Mouse (Mus musculus): Measurements from ENCODE around the gene Ildr1. TPM values are rescaled to one million over a fixed set of nuclear protein-coding genes. Genes with fewer than 3 reads are reported as not detected.

Gene Ildr1
- total RNA-seq, 2 experiments from 2014 or later, result 0.16 TPM; not detected in 1

GRCm38 (mm10) chr16:36747767-36748166 is 54.0 kb downstream of the Ildr1 start:
- intact Hi-C loops (cut with DNase I; ENCODE audit: low total_unique reads), result no loop called here
- no peak for DNase-seq

GRCm38 (mm10) chr16:36751979-36752378 is 58.2 kb downstream of the Ildr1 start:
- intact Hi-C loops (cut with DNase I; ENCODE audit: low total_unique reads), result no loop called here
- DNase-seq, result no peak

GRCm38 (mm10) chr16:36770191-36770771 is 76.5 kb downstream of the Ildr1 start:
- no peak for DNase-seq
- intact Hi-C loops (cut with DNase I; ENCODE audit: low total_unique reads), result no loop called here

GRCm38 (mm10) chr16:36770830-36771229 is 77.1 kb downstream of the Ildr1 start:
- intact Hi-C loops (cut with DNase I; ENCODE audit: low total_unique reads), result no loop called here
- DNase-seq, result no peak

- no peak for DNase-seq
- intact Hi-C loops (cut with DNase I; ENCODE audit: low total_unique reads), result no loop called here
Measured at GRCm38 (mm10) chr16:36771244-36771643, 77.5 kb downstream of the Ildr1 start.

- no peak for DNase-seq
- intact Hi-C loops (cut with DNase I; ENCODE audit: low total_unique reads), result no loop called here
Measured at GRCm38 (mm10) chr16:36771703-36772102, 77.9 kb downstream of the Ildr1 start.

GRCm38 (mm10) chr16:36772996-36773395 is 79.2 kb downstream of the Ildr1 start:
- no peak for DNase-seq
- intact Hi-C loops (cut with DNase I; ENCODE audit: low total_unique reads), result no loop called here

- no peak for DNase-seq
- intact Hi-C loops (cut with DNase I; ENCODE audit: low total_unique reads), result no loop called here
Measured at GRCm38 (mm10) chr16:36775658-36776057, 81.9 kb downstream of the Ildr1 start.

Other genes with a start within 250 kb of the Ildr1 start
- gene Stfa3, start 238.6 kb upstream of the Ildr1 start, total RNA-seq (2021), result not detected
- gene Casr, start 131.8 kb upstream of the Ildr1 start, total RNA-seq (2021), result under 1 TPM; 0.23 to 0.27 TPM
- gene Cd86, start 27.9 kb upstream of the Ildr1 start, total RNA-seq (2021), result 1 to 10 TPM in 1 of 2 experiments, under 1 TPM in 1; 0.88 to 1.2 TPM
- 1 to 10 TPM in 1 of 2 experiments, under 1 TPM in 1; 0.78 to 3.1 TPM for gene Slc15a2, start 91.0 kb downstream of the Ildr1 start, total RNA-seq (2021)
- 1 to 10 TPM; 5.6 to 6.1 TPM for gene Iqcb1, start 134.4 kb downstream of the Ildr1 start, total RNA-seq (2021)
- gene Eaf2, start 181.0 kb downstream of the Ildr1 start, total RNA-seq (2021), result under 1 TPM in 1 of 2 experiments, not detected in 1; 0.45 TPM
- 10 to 100 TPM; 19.4 to 21.8 TPM for gene Golgb1, start 181.2 kb downstream of the Ildr1 start, total RNA-seq (2021)
- 1 to 10 TPM; 4.7 to 5.5 TPM for gene Hcls1, start 241.0 kb downstream of the Ildr1 start, total RNA-seq (2021)